Mouse (Mus musculus) liver, postnatal 0 days (tissue): ENCODE data around the gene Dpf2. TPM values are rescaled to one million over a fixed set of nuclear protein-coding genes. Genes with fewer than 3 reads are reported as not detected.

Experiments used
- ATAC-seq: fragments of 200-750 bp; cut with Nextera tagmentation; 2 replicates; pipeline ENCODE4 v1.8.0; 2017; ENCODE audit warnings: mild to moderate bottlenecking, moderate library complexity
- DNase-seq: peaks from one replicate; pipeline ENCODE4 v3.0.0-alpha.2; 2016
- H3K27ac ChIP-seq: fragments of 300-500 bp; sonication (generic); 2 replicates; pipeline ENCODE4 v1.5.1; 2014; ENCODE audit warnings: antibody characterized with exemption, moderate library complexity, mild to moderate bottlenecking, low read depth
- H3K27me3 ChIP-seq: fragments of 300-500 bp; sonication (generic); 2 replicates; pipeline ENCODE4 v1.6.1; 2014; ENCODE audit warnings: low read length, control low read depth, mixed read lengths; ENCODE audit not compliant: insufficient read depth
- H3K36me3 ChIP-seq: fragments of 300-500 bp; sonication (generic); replicated peaks from 2 replicates; pipeline ENCODE4 v1.6.1; 2014; ENCODE audit warnings: mild to moderate bottlenecking, control low read depth, low read length, moderate library complexity, mixed read lengths; ENCODE audit not compliant: insufficient read depth
- H3K4me1 ChIP-seq: fragments of 300-500 bp; sonication (generic); 2 replicates; pipeline ENCODE4 v1.6.1; 2014; ENCODE audit warnings: antibody characterized with exemption, mild to moderate bottlenecking, control low read depth; ENCODE audit not compliant: insufficient read depth
- H3K4me2 ChIP-seq: fragments of 300-500 bp; sonication (generic); 2 replicates; pipeline ENCODE4 v1.6.1; 2014; ENCODE audit warnings: low read depth, mild to moderate bottlenecking, low read length, moderate library complexity, mixed read lengths
- H3K4me3 ChIP-seq: fragments of 300-500 bp; sonication (generic); 2 replicates; pipeline ENCODE4 v1.5.1; 2014; ENCODE audit warnings: low read depth, low read length
- H3K9ac ChIP-seq: fragments of 300-500 bp; sonication (generic); replicated peaks from 2 replicates; pipeline ENCODE4 v1.6.1; 2014; ENCODE audit warnings: mild to moderate bottlenecking, moderate library complexity
- H3K9me3 ChIP-seq: fragments of 300-500 bp; sonication (generic); 2 replicates; pipeline ENCODE4 v1.6.1; 2016; ENCODE audit warnings: mild to moderate bottlenecking, control low read depth, low read length, mixed read lengths
- CTCF ChIP-seq: sonication (generic); IDR thresholded peaks from 2 replicates; pipeline ENCODE4 v1.5.1; 2016; ENCODE audit warnings: antibody characterized with exemption, low read depth
- EP300 ChIP-seq: IDR thresholded peaks from 2 replicates; pipeline ENCODE4 v1.6.1; 2016; ENCODE audit warnings: antibody characterized with exemption, low read depth, mild to moderate bottlenecking
- WGBS: fragments of 180-500 bp; shearing (Covaris S2); extraction: QIAGEN DNeasy Blood & Tissue Kit; methylation state at CpG from one replicate; pipeline ENCODE4 v1.1.7; 2014; ENCODE audit not compliant: insufficient replicate concordance; 5-methylcytosine and 5-hydroxymethylcytosine counted together
- polyA plus RNA-seq: library from polyadenylated mRNA; unstranded; fragments of >200 nt; fragmentation: Nextera tagmentation; extraction: Ambion mirVana; gene quantifications from 2 replicates; pipeline ENCODE4 v1.2.1, GENCODE M21; 2015

Dpf2 gene
- polyA plus RNA-seq, 1 experiment from 2014 or later, result 32.6 TPM

- Histone ChIP-seq H3K9ac (peak overlapping the region; percentile 16), H3K4me2 (peak overlapping the region; percentile 38), H3K27me3 (no peaks in the 10 kb centered on the region), H3K27ac (peak overlapping the region; percentile 66), H3K4me3 (no peak overlapping the region), H3K9me3 (no peaks in the 10 kb centered on the region), H3K36me3 (peaks cover 41% of the 10 kb centered on the region), H3K4me1 (peaks cover 41% of the 10 kb centered on the region)
- no peak for TF ChIP-seq CTCF
- DNase-seq (no peak), ATAC-seq (peak; percentile 36)
- WGBS, result 24% methylated on average over 7 of the region's 7 CpGs
Observed at GRCm38 (mm10) chr19:5871273-5871672, 41.5 kb downstream of the Dpf2 start.

- Histone ChIP-seq H3K4me1 (peaks cover 19% of the 10 kb centered on the region), H3K4me3 (no peak overlapping the region), H3K36me3 (peaks cover 64% of the 10 kb centered on the region), H3K9ac (no peak overlapping the region), H3K27ac (no peak overlapping the region), H3K27me3 (no peaks in the 10 kb centered on the region), H3K9me3 (no peaks in the 10 kb centered on the region), H3K4me2 (no peak overlapping the region)
- 74% methylated on average over 6 of the region's 6 CpGs for WGBS
- no peak for TF ChIP-seq CTCF
- TF ChIP-seq EP300, result no peak
- ATAC-seq (no peak), DNase-seq (no peak)
Observed at GRCm38 (mm10) chr19:5868096-5868495, 44.7 kb downstream of the Dpf2 start.

- 89% methylated on average over 19 of the region's 20 CpGs for WGBS
- Histone ChIP-seq H3K9me3 (no peaks in the 10 kb centered on the region), H3K4me1 (no peaks in the 10 kb centered on the region), H3K27me3 (no peaks in the 10 kb centered on the region), H3K27ac (no peak overlapping the region), H3K4me3 (no peak overlapping the region), H3K4me2 (no peak overlapping the region), H3K9ac (no peak overlapping the region), H3K36me3 (peaks cover 73% of the 10 kb centered on the region)
- TF ChIP-seq EP300, result no peak
- TF ChIP-seq CTCF, result no peak
- DNase-seq (no peak), ATAC-seq (no peak)
Observed at GRCm38 (mm10) chr19:5864710-5865398, 48.0 kb downstream of the Dpf2 start.

GRCm38 (mm10) chr19:5863776-5864175, 49.0 kb downstream of the Dpf2 start:
- 80% methylated on average over 5 of the region's 5 CpGs for WGBS
- DNase-seq, result no peak
- Histone ChIP-seq H3K27me3 (no peaks in the 10 kb centered on the region), H3K4me1 (no peaks in the 10 kb centered on the region), H3K4me2 (no peak overlapping the region), H3K9me3 (no peaks in the 10 kb centered on the region), H3K4me3 (no peak overlapping the region), H3K9ac (no peak overlapping the region), H3K36me3 (peaks cover 67% of the 10 kb centered on the region), H3K27ac (no peak overlapping the region)
- ATAC-seq, result no peak
- TF ChIP-seq EP300 (no peak), CTCF (no peak)

- no peak for ATAC-seq
- Histone ChIP-seq H3K27ac (no peak overlapping the region), H3K9me3 (no peaks in the 10 kb centered on the region), H3K36me3 (peaks cover 59% of the 10 kb centered on the region), H3K4me3 (no peak overlapping the region), H3K27me3 (no peaks in the 10 kb centered on the region), H3K4me2 (no peak overlapping the region), H3K4me1 (no peaks in the 10 kb centered on the region), H3K9ac (no peak overlapping the region)
- WGBS, result 91% methylated on average over 14 of the region's 14 CpGs
- no peak for DNase-seq
- TF ChIP-seq EP300 (no peak), CTCF (peak; percentile 22)
Observed at GRCm38 (mm10) chr19:5862335-5863085, 50.3 kb downstream of the Dpf2 start.

GRCm38 (mm10) chr19:5856604-5857003, 56.2 kb downstream of the Dpf2 start:
- H3K9me3 ChIP-seq, result no peaks in the 10 kb centered on the region
- H3K36me3 ChIP-seq, result peaks cover 34% of the 10 kb centered on the region
- DNase-seq, result no peak
- no peak overlapping the region for H3K9ac ChIP-seq
- no peak for ATAC-seq
- H3K27me3 ChIP-seq, result no peaks in the 10 kb centered on the region
- H3K27ac ChIP-seq, result no peak overlapping the region
- H3K4me1 ChIP-seq, result peaks cover 5% of the 10 kb centered on the region
- H3K4me2 ChIP-seq, result no peak overlapping the region
- TF ChIP-seq CTCF, result no peak
- TF ChIP-seq EP300, result no peak
- H3K4me3 ChIP-seq, result no peak overlapping the region
- 90% methylated on average over 9 of the region's 9 CpGs for WGBS
